ENCODE assay signal across 8 mouse cellular contexts in genomic region chr4:124802309-124803260, GRCm38 (mm10). TPM values are rescaled to one million over a fixed set of nuclear protein-coding genes. Genes with fewer than 3 reads are reported as not detected.
DNase-seq lines count a peak whose midpoint lies in the region; ATAC-seq and TF ChIP-seq lines count a peak whose summit lies in the region.

No protein-coding gene starts in this region.

- peaks cover 27% of the 10 kb centered on the region; the same call in 1 of the 2 replicates for H3K36me3 ChIP-seq in hindbrain, postnatal 0 days (ENCODE audit: insufficient read depth, low read length)

- no peak for TF ChIP-seq CTCF in hindbrain, postnatal 0 days (IDR thresholded peaks at IDR 0.05; ENCODE audit: low read depth)
- TF ChIP-seq CTCF in left cerebral cortex, adult 2 months (IDR thresholded peaks at IDR 0.05), result no peak

- no peaks in the 10 kb centered on the region for H3K27me3 ChIP-seq in hindbrain, postnatal 0 days (ENCODE audit: insufficient read depth, low read length)

- intact Hi-C loops in left cerebral cortex, adult 2 months (cut with DNase I), result loop anchor here (1.0 kb wide), 2 partner anchors 45 to 88 kb away; partner anchors contain the start of gene Sf3a3

- peak; percentile 98 for ATAC-seq in hindbrain, postnatal 0 days
- peak; percentile 94 for ATAC-seq in megakaryocyte, adult 5-6 weeks (ENCODE audit: poor library complexity, severe bottlenecking)

- 2% methylated on average over 51 of the region's 53 CpGs for WGBS in hindbrain, postnatal 0 days

- no peaks in the 10 kb centered on the region for H3K9me3 ChIP-seq in hindbrain, postnatal 0 days (ENCODE audit: low read length)

- peak overlapping the region; percentile 92 for H3K27ac ChIP-seq in hindbrain, postnatal 0 days
- H3K27ac ChIP-seq in left cerebral cortex, adult 2 months, result peak overlapping the region; percentile 96

- peak overlapping the region; percentile 65 for H3K9ac ChIP-seq in hindbrain, postnatal 0 days (replicated peaks; ENCODE audit: low read length)

- H3K4me1 ChIP-seq in hindbrain, postnatal 0 days (ENCODE audit: insufficient read depth, low read length), result no peaks in the 10 kb centered on the region; the same call in 1 of the 2 replicates

- H3K4me2 ChIP-seq in hindbrain, postnatal 0 days (ENCODE audit: low read depth, low read length), result peak overlapping the region; percentile 81

- peak; percentile 98 for DNase-seq in T-cell, adult 2 months (ENCODE audit: low spot score)
- DNase-seq in cerebellum, postnatal 36 days, result peak; percentile 92 to 94
- DNase-seq in gastrocnemius, adult 18-20 months (ENCODE audit: low spot score), result peak; percentile 98
- peak; percentile 98 for DNase-seq in hindbrain, postnatal 0 days (ENCODE audit: low spot score)
- peak; percentile 94 for DNase-seq in left cerebral cortex, adult 2 months (ENCODE audit: extremely low spot score in 1 of 2, low spot score in 2 of 2)
- DNase-seq in right cerebral cortex, adult 2 months (ENCODE audit: low spot score in 2 of 2), result peak; percentile 94 to 96
- peak; percentile 97 for DNase-seq in urinary bladder, postnatal 14 days (ENCODE audit: low spot score)

- peak overlapping the region; percentile 81 for H3K4me3 ChIP-seq in hindbrain, postnatal 0 days (ENCODE audit: low read length)
- H3K4me3 ChIP-seq in left cerebral cortex, adult 2 months, result peak overlapping the region; percentile 70

RNA-seq across cellular contexts. Expression of gene Mtf1, which starts 0.7 kb away (rescaled TPM):
- 10 to 100 TPM; 11.1 to 12.1 TPM for total RNA-seq in gastrocnemius, adult 18-20 months (2021)
- 7.7 and 17.3 TPM in 2 replicates for total RNA-seq in hindbrain, postnatal 0 days (2014; rRNA removed)
- 23.4 and 24.7 TPM in 2 replicates for polyA plus RNA-seq in hindbrain, postnatal 0 days (2015; fragmentation: Nextera tagmentation; extraction: Ambion mirVana)
- total RNA-seq in left cerebral cortex, adult 2 months (2021), result 10 to 100 TPM; 26.1 to 28.4 TPM
- 22.8 and 25.4 TPM in 2 replicates for total RNA-seq in megakaryocyte, adult 5-6 weeks (2015)
- total RNA-seq in megakaryocyte, adult 5-6 weeks (2017), result 24.5 and 24.9 TPM in 2 replicates

RNA-seq across cellular contexts. Expression of gene Yrdc, which starts 47.9 kb away (rescaled TPM):
- 10 to 100 TPM; 10.4 to 11.9 TPM for total RNA-seq in gastrocnemius, adult 18-20 months (2021)
- total RNA-seq in hindbrain, postnatal 0 days (2014; rRNA removed), result 52.9 and 76.1 TPM in 2 replicates
- 47.0 and 52.9 TPM in 2 replicates for polyA plus RNA-seq in hindbrain, postnatal 0 days (2015; fragmentation: Nextera tagmentation; extraction: Ambion mirVana)
- total RNA-seq in left cerebral cortex, adult 2 months (2021), result 10 to 100 TPM; 29.8 to 33.8 TPM
- total RNA-seq in megakaryocyte, adult 5-6 weeks (2015), result 19.7 and 21.3 TPM in 2 replicates
- 19.1 and 48.6 TPM in 2 replicates for total RNA-seq in megakaryocyte, adult 5-6 weeks (2017)

RNA-seq across cellular contexts. Expression of gene 1110065P20Rik, which starts 48.4 kb away (rescaled TPM):
- 10 to 100 TPM; 19.7 to 23.0 TPM for total RNA-seq in gastrocnemius, adult 18-20 months (2021)
- 206 and 212 TPM in 2 replicates for total RNA-seq in hindbrain, postnatal 0 days (2014; rRNA removed)
- 143 and 152 TPM in 2 replicates for polyA plus RNA-seq in hindbrain, postnatal 0 days (2015; fragmentation: Nextera tagmentation; extraction: Ambion mirVana)
- total RNA-seq in left cerebral cortex, adult 2 months (2021), result 10 to 100 TPM; 66.6 to 74.8 TPM
- total RNA-seq in megakaryocyte, adult 5-6 weeks (2015), result 5.8 and 6.3 TPM in 2 replicates
- total RNA-seq in megakaryocyte, adult 5-6 weeks (2017), result 1.6 and 1.7 TPM in 2 replicates

RNA-seq across cellular contexts. Expression of gene Maneal, which starts 59.4 kb away (rescaled TPM):
- under 1 TPM; 0.23 to 0.52 TPM for total RNA-seq in gastrocnemius, adult 18-20 months (2021)
- 52.3 and 56.9 TPM in 2 replicates for total RNA-seq in hindbrain, postnatal 0 days (2014; rRNA removed)
- 9.4 and 9.6 TPM in 2 replicates for polyA plus RNA-seq in hindbrain, postnatal 0 days (2015; fragmentation: Nextera tagmentation; extraction: Ambion mirVana)
- 10 to 100 TPM; 53.7 to 55.3 TPM for total RNA-seq in left cerebral cortex, adult 2 months (2021)
- 0.93 TPM in 1 of 2 replicates, not detected in the other for total RNA-seq in megakaryocyte, adult 5-6 weeks (2015)
- total RNA-seq in megakaryocyte, adult 5-6 weeks (2017), result not detected in 2 replicates

Comparison
In these comparisons a context has a peak if more than half of its experiments do, and no peak if none do; other contexts are left out.
1. Peak in every context shown above with its lines: DNase-seq, ATAC-seq, H3K4me3 ChIP-seq and H3K27ac ChIP-seq.